Mouse (Mus musculus): ENCODE results near the gene Lilr4b. TPM values are rescaled to one million over a fixed set of nuclear protein-coding genes. Genes with fewer than 3 reads are reported as not detected.

Lilr4b gene
- polyA plus RNA-seq, 1 experiment = not detected

DNA sequence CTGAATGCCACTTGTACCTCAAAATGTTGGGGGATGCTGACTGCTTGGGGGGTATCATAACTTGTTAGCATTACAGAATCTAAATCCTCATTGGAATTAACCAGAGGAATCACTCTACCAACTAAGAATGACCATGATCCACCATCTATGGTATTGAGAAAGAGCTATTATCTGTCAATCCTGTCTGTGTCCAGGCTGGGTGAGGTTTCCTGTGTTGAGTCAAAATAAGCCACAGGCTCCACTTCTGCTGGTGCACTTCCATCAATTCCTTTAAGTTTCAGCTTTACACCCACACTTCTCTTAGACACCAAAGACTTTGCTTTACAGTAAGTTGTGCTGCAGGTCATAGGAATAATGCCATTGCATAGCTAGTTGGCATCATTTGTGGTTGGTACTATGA is 41.0 kb downstream of the Lilr4b start:
- Histone ChIP-seq H3K4me3 (no peak overlapping the region), H3ac (ENCODE audit: control insufficient read depth, insufficient read length) (no peak overlapping the region), H3K36me3 (ENCODE audit: control insufficient read depth, insufficient read depth) (no peaks in the 10 kb centered on the region), H3K4me2 (ENCODE audit: low read depth) (no peak overlapping the region), H3K79me2 (ENCODE audit: control insufficient read depth, insufficient read depth) (no peaks in the 10 kb centered on the region), H3K27me3 (ENCODE audit: control insufficient read depth, insufficient read depth, insufficient read length) (no peaks in the 10 kb centered on the region)
- TF ChIP-seq CEBPB (IDR thresholded peaks at IDR 0.05; ENCODE audit: insufficient read depth, poor library complexity, severe bottlenecking) = no peak
- TF ChIP-seq REST (IDR thresholded peaks at IDR 0.05; ENCODE audit: insufficient read depth, insufficient read length) = no peak
- no peak for TF ChIP-seq POLR2AphosphoS2 (IDR thresholded peaks at IDR 0.05; ENCODE audit: insufficient read length, low read depth)
- TF ChIP-seq POLR2A (IDR thresholded peaks at IDR 0.05; ENCODE audit: insufficient read length, low read depth) = no peak
- TF ChIP-seq MYOG (IDR thresholded peaks at IDR 0.05; ENCODE audit: control insufficient read depth in 1 of 3, insufficient read depth in 1 of 3, insufficient read length in 2 of 3, low read depth in 2 of 3) = no peak
- TF ChIP-seq TCF3 (IDR thresholded peaks at IDR 0.05; ENCODE audit: insufficient read length, low read depth) = no peak
- TF ChIP-seq TCF12 (IDR thresholded peaks at IDR 0.05; ENCODE audit: insufficient read depth, poor library complexity, severe bottlenecking) = no peak
- no peak for TF ChIP-seq SRF (IDR thresholded peaks at IDR 0.05; ENCODE audit: control insufficient read depth, insufficient read length, low read depth)
- no peak for TF ChIP-seq E2F4 (IDR thresholded peaks at IDR 0.05; ENCODE audit: insufficient read depth)
- no peak for TF ChIP-seq USF1 (IDR thresholded peaks at IDR 0.05; ENCODE audit: low read depth)
- no peak for TF ChIP-seq MYOD1 (IDR thresholded peaks at IDR 0.05; ENCODE audit: control insufficient read depth in 1 of 3, insufficient read length in 2 of 3, low read depth in 2 of 3)
- no peak for TF ChIP-seq MAX (IDR thresholded peaks at IDR 0.05; ENCODE audit: low read depth)

- Histone ChIP-seq H3ac (ENCODE audit: control insufficient read depth, insufficient read length) (no peak overlapping the region), H3K27me3 (ENCODE audit: control insufficient read depth, insufficient read depth, insufficient read length) (no peaks in the 10 kb centered on the region), H3K36me3 (ENCODE audit: control insufficient read depth, insufficient read depth) (no peaks in the 10 kb centered on the region), H3K4me2 (ENCODE audit: low read depth) (peak overlapping the region; percentile 37), H3K4me3 (no peak overlapping the region), H3K79me2 (ENCODE audit: control insufficient read depth, insufficient read depth) (no peaks in the 10 kb centered on the region)
- TF ChIP-seq TCF3 (IDR thresholded peaks at IDR 0.05; ENCODE audit: insufficient read length, low read depth) (no peak), POLR2A (IDR thresholded peaks at IDR 0.05; ENCODE audit: insufficient read length, low read depth) (no peak), MYOD1 (IDR thresholded peaks at IDR 0.05; ENCODE audit: control insufficient read depth in 1 of 3, insufficient read length in 2 of 3, low read depth in 2 of 3) (no peak), USF1 (IDR thresholded peaks at IDR 0.05; ENCODE audit: low read depth) (no peak), TCF12 (IDR thresholded peaks at IDR 0.05; ENCODE audit: insufficient read depth, poor library complexity, severe bottlenecking) (no peak), E2F4 (IDR thresholded peaks at IDR 0.05; ENCODE audit: insufficient read depth) (no peak), REST (IDR thresholded peaks at IDR 0.05; ENCODE audit: insufficient read depth, insufficient read length) (no peak), CEBPB (IDR thresholded peaks at IDR 0.05; ENCODE audit: insufficient read depth, poor library complexity, severe bottlenecking) (no peak), SRF (IDR thresholded peaks at IDR 0.05; ENCODE audit: control insufficient read depth, insufficient read length, low read depth) (no peak), MAX (IDR thresholded peaks at IDR 0.05; ENCODE audit: low read depth) (no peak), POLR2AphosphoS2 (IDR thresholded peaks at IDR 0.05; ENCODE audit: insufficient read length, low read depth) (no peak), MYOG (IDR thresholded peaks at IDR 0.05; ENCODE audit: control insufficient read depth in 1 of 3, insufficient read depth in 1 of 3, insufficient read length in 2 of 3, low read depth in 2 of 3) (no peak)
Observed at GRCm38 (mm10) chr10:51526090-51526489, 45.7 kb downstream of the Lilr4b start.

DNA sequence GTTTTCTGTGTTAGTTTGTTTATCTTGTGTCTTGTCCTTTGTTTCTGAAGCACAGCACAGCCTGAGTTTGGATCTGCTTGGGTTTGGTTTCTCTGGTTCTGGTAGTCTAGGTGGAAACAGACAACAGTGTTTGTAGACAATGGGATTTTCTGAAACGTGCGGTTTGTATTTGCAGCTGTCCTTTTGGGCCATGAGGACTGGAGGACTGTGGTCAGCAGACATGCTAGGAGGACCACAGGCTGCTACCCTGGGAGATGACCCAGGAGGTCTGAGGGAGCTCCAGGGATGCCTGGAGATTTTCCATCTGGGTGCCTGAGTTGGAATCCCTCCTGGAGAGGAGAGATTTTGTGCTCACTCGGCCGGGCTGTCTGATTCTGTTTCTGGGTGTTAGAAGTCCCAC is 46.2 kb downstream of the Lilr4b start:
- Histone ChIP-seq H3K4me2 (ENCODE audit: low read depth) (peak overlapping the region; percentile 37), H3K4me3 (no peak overlapping the region), H3ac (ENCODE audit: control insufficient read depth, insufficient read length) (no peak overlapping the region), H3K79me2 (ENCODE audit: control insufficient read depth, insufficient read depth) (no peaks in the 10 kb centered on the region), H3K36me3 (ENCODE audit: control insufficient read depth, insufficient read depth) (no peaks in the 10 kb centered on the region), H3K27me3 (ENCODE audit: control insufficient read depth, insufficient read depth, insufficient read length) (no peaks in the 10 kb centered on the region)
- TF ChIP-seq POLR2A (IDR thresholded peaks at IDR 0.05; ENCODE audit: insufficient read length, low read depth) = no peak
- no peak for TF ChIP-seq USF1 (IDR thresholded peaks at IDR 0.05; ENCODE audit: low read depth)
- no peak for TF ChIP-seq REST (IDR thresholded peaks at IDR 0.05; ENCODE audit: insufficient read depth, insufficient read length)
- no peak for TF ChIP-seq POLR2AphosphoS2 (IDR thresholded peaks at IDR 0.05; ENCODE audit: insufficient read length, low read depth)
- TF ChIP-seq SRF (IDR thresholded peaks at IDR 0.05; ENCODE audit: control insufficient read depth, insufficient read length, low read depth) = no peak
- no peak for TF ChIP-seq TCF3 (IDR thresholded peaks at IDR 0.05; ENCODE audit: insufficient read length, low read depth)
- TF ChIP-seq MYOG (IDR thresholded peaks at IDR 0.05; ENCODE audit: control insufficient read depth in 1 of 3, insufficient read depth in 1 of 3, insufficient read length in 2 of 3, low read depth in 2 of 3) = peak in 1 of 3 experiments; percentile 51
- no peak for TF ChIP-seq E2F4 (IDR thresholded peaks at IDR 0.05; ENCODE audit: insufficient read depth)
- TF ChIP-seq TCF12 (IDR thresholded peaks at IDR 0.05; ENCODE audit: insufficient read depth, poor library complexity, severe bottlenecking) = no peak
- TF ChIP-seq MYOD1 (IDR thresholded peaks at IDR 0.05; ENCODE audit: control insufficient read depth in 1 of 3, insufficient read length in 2 of 3, low read depth in 2 of 3) = peak in 2 of 3 experiments; percentile 33 to 40
- no peak for TF ChIP-seq CEBPB (IDR thresholded peaks at IDR 0.05; ENCODE audit: insufficient read depth, poor library complexity, severe bottlenecking)
- TF ChIP-seq MAX (IDR thresholded peaks at IDR 0.05; ENCODE audit: low read depth) = no peak

DNA sequence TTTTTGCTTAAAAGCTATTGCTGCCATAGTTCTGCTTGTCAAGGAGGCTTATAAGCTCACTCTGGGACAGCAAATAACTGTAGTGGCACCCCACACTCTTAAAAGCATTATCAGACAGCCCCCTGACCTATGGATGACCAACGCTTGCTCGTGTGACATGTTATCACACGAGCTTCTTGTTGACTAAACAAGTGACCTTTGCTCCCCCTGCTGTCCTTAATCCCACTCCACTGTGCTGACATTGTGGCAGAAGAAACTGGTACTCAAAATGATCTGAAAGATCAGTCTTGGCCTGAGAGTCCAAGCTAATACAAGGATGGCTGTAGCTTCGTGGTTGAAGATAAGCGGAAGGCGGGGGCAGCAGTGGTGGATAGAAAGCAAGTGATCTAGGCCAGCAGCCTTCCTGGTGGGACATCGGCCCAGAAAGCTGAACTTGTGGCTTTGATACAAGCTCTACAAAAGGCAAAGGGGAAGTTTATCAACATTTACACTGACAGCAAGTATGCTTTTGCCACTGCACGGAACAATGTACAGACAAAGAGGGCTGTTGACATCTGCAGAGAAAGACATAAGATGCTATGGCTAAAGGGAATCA is 48.5 kb downstream of the Lilr4b start:
- no peak overlapping the region for H3ac ChIP-seq (ENCODE audit: control insufficient read depth, insufficient read length)
- H3K36me3 ChIP-seq (ENCODE audit: control insufficient read depth, insufficient read depth) = no peaks in the 10 kb centered on the region
- H3K79me2 ChIP-seq (ENCODE audit: control insufficient read depth, insufficient read depth) = no peaks in the 10 kb centered on the region
- no peaks in the 10 kb centered on the region for H3K27me3 ChIP-seq (ENCODE audit: control insufficient read depth, insufficient read depth, insufficient read length)
- TF ChIP-seq USF1 (IDR thresholded peaks at IDR 0.05; ENCODE audit: low read depth) = no peak
- TF ChIP-seq MYOG (IDR thresholded peaks at IDR 0.05; ENCODE audit: control insufficient read depth in 1 of 3, insufficient read depth in 1 of 3, insufficient read length in 2 of 3, low read depth in 2 of 3) = no peak
- no peak for TF ChIP-seq E2F4 (IDR thresholded peaks at IDR 0.05; ENCODE audit: insufficient read depth)
- no peak for TF ChIP-seq REST (IDR thresholded peaks at IDR 0.05; ENCODE audit: insufficient read depth, insufficient read length)
- TF ChIP-seq SRF (IDR thresholded peaks at IDR 0.05; ENCODE audit: control insufficient read depth, insufficient read length, low read depth) = no peak
- TF ChIP-seq MYOD1 (IDR thresholded peaks at IDR 0.05; ENCODE audit: control insufficient read depth in 1 of 3, insufficient read length in 2 of 3, low read depth in 2 of 3) = no peak
- no peak for TF ChIP-seq MAX (IDR thresholded peaks at IDR 0.05; ENCODE audit: low read depth)
- TF ChIP-seq CEBPB (IDR thresholded peaks at IDR 0.05; ENCODE audit: insufficient read depth, poor library complexity, severe bottlenecking) = no peak
- TF ChIP-seq POLR2A (IDR thresholded peaks at IDR 0.05; ENCODE audit: insufficient read length, low read depth) = no peak
- TF ChIP-seq POLR2AphosphoS2 (IDR thresholded peaks at IDR 0.05; ENCODE audit: insufficient read length, low read depth) = no peak
- no peak for TF ChIP-seq TCF12 (IDR thresholded peaks at IDR 0.05; ENCODE audit: insufficient read depth, poor library complexity, severe bottlenecking)
- TF ChIP-seq TCF3 (IDR thresholded peaks at IDR 0.05; ENCODE audit: insufficient read length, low read depth) = no peak
- H3K4me3 ChIP-seq = no peak overlapping the region
- peak overlapping the region; percentile 58 for H3K4me2 ChIP-seq (ENCODE audit: low read depth)

Measured in myocyte (in vitro differentiated cells).